Mouse (Mus musculus) embryonic facial prominence, embryonic 14.5 days (tissue): ENCODE measurements around the gene Mtnr1a. TPM values are rescaled to one million over a fixed set of nuclear protein-coding genes. Genes with fewer than 3 reads are reported as not detected.

ENCODE experiments used
- ATAC-seq: fragments of 200-750 bp; cut with Nextera tagmentation; 2 replicates; pipeline ENCODE4 v1.8.0; 2017; ENCODE audit warnings: low read depth, moderate number of reproducible peaks, moderate TSS enrichment
- DNase-seq: peaks from one replicate; pipeline ENCODE4 v3.0.0-alpha.2; 2015; ENCODE audit warnings: low spot score
- H3K27ac ChIP-seq: fragments of 300-500 bp; sonication (generic); replicated peaks from 2 replicates; pipeline ENCODE4 v1.5.1; 2014; ENCODE audit warnings: low read depth, mild to moderate bottlenecking, low read length, moderate library complexity
- H3K27me3 ChIP-seq: fragments of 300-500 bp; sonication (generic); replicated peaks from 2 replicates; pipeline ENCODE4 v1.6.1; 2014; ENCODE audit warnings: low read length; ENCODE audit not compliant: control insufficient read depth, insufficient read depth
- H3K36me3 ChIP-seq: fragments of 300-500 bp; sonication (generic); 2 replicates; pipeline ENCODE4 v1.6.1; 2014; ENCODE audit warnings: low read length, mixed read lengths; ENCODE audit not compliant: control insufficient read depth, insufficient read depth
- H3K4me1 ChIP-seq: fragments of 300-500 bp; sonication (generic); 2 replicates; pipeline ENCODE4 v1.6.1; 2014; ENCODE audit warnings: antibody characterized with exemption, low read length; ENCODE audit not compliant: control insufficient read depth, insufficient read depth
- H3K4me2 ChIP-seq: fragments of 300-500 bp; sonication (generic); 2 replicates; pipeline ENCODE4 v1.6.1; 2014; ENCODE audit warnings: low read depth, mild to moderate bottlenecking, low read length, moderate library complexity, mixed read lengths
- H3K4me3 ChIP-seq: fragments of 300-500 bp; sonication (generic); 2 replicates; pipeline ENCODE4 v1.5.1; 2014; ENCODE audit warnings: low read depth, mild to moderate bottlenecking, low read length
- H3K9ac ChIP-seq: fragments of 300-500 bp; sonication (generic); 2 replicates; pipeline ENCODE4 v1.6.1; 2014; ENCODE audit warnings: low read depth, mild to moderate bottlenecking, low read length, moderate library complexity, mixed read lengths
- H3K9me3 ChIP-seq: fragments of 300-500 bp; sonication (generic); 2 replicates; pipeline ENCODE4 v1.6.1; 2016; ENCODE audit warnings: low read length; ENCODE audit not compliant: control insufficient read depth
- WGBS: fragments of 180-500 bp; shearing (Covaris S2); extraction: QIAGEN DNeasy Blood & Tissue Kit; methylation state at CpG from one replicate; pipeline ENCODE4 v1.1.7; 2014; 5-methylcytosine and 5-hydroxymethylcytosine counted together
- polyA plus RNA-seq: library from polyadenylated mRNA; unstranded; fragments of >200 nt; fragmentation: Nextera tagmentation; extraction: Ambion mirVana; gene quantifications from 2 replicates; pipeline ENCODE4 v1.2.1, GENCODE M21; 2014

The Mtnr1a gene
- polyA plus RNA-seq, 1 experiment from 2014 or later: not detected

DNA sequence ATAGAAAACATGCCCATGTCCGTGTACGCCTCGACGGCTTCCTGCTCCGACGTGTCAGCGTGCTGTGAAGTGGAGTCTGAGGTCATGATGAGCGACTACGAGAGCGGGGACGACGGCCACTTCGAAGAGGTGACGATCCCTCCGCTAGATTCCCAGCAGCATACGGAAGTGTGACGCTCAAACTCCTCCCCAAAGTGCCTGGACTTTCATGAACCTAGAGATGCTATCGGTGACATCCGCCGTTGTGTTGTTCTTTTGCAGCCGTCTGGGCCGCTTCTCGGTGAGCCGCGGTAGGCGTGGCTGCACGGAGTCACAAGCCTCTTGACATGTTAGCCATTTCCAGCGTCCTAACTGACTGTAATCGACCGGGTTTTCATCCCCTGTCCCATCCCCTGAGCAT lies 17.7 kb upstream of the Mtnr1a start:
- Histone ChIP-seq H3K36me3 (peaks cover 81% of the 10 kb centered on the region), H3K9me3 (no peaks in the 10 kb centered on the region), H3K4me1 (no peaks in the 10 kb centered on the region), H3K4me2 (no peak overlapping the region), H3K4me3 (no peak overlapping the region), H3K9ac (no peak overlapping the region), H3K27ac (no peak overlapping the region), H3K27me3 (no peaks in the 10 kb centered on the region)
- 93% methylated on average over 30 of the region's 30 CpGs for WGBS
- ATAC-seq (no peak), DNase-seq (no peak)

GRCm38 (mm10) chr8:45052205-45052604 lies 16.7 kb upstream of the Mtnr1a start:
- Histone ChIP-seq H3K9ac (no peak overlapping the region), H3K27me3 (no peaks in the 10 kb centered on the region), H3K9me3 (no peaks in the 10 kb centered on the region), H3K4me1 (no peaks in the 10 kb centered on the region), H3K4me2 (no peak overlapping the region), H3K4me3 (no peak overlapping the region), H3K27ac (no peak overlapping the region), H3K36me3 (peaks cover 74% of the 10 kb centered on the region)
- ATAC-seq (0 out of 2 replicates have a peak, but pooled peaks have one; percentile 53), DNase-seq (no peak)
- 76% methylated on average over 1 of the region's 1 CpGs for WGBS

DNA sequence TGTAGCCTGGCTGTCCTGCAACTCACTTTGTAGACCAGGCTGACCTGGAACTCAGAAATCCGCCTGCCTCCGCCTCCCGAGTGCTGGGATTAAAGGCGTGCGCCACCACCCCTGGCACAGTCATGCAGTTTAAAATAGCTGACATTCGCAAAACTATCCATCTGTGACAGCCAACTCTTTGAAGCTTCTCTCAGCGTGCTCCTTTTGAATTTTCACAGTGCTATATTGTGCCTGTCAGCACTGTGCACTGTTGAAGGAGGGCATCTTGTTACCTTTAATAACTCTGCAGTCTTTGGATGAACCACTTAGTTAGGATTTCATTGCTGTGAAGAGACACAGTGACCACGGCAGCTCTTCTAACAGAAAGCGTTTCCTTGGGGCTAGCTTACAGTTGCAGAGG lies 16.3 kb upstream of the Mtnr1a start:
- no peaks in the 10 kb centered on the region for H3K4me1 ChIP-seq
- no peak overlapping the region for H3K4me3 ChIP-seq
- H3K9me3 ChIP-seq: no peaks in the 10 kb centered on the region
- no peak overlapping the region for H3K27ac ChIP-seq
- no peak overlapping the region for H3K9ac ChIP-seq
- peaks cover 73% of the 10 kb centered on the region for H3K36me3 ChIP-seq
- DNase-seq (no peak), ATAC-seq (no peak)
- H3K4me2 ChIP-seq: no peak overlapping the region
- WGBS: 92% methylated on average over 9 of the region's 9 CpGs
- H3K27me3 ChIP-seq: no peaks in the 10 kb centered on the region

DNA sequence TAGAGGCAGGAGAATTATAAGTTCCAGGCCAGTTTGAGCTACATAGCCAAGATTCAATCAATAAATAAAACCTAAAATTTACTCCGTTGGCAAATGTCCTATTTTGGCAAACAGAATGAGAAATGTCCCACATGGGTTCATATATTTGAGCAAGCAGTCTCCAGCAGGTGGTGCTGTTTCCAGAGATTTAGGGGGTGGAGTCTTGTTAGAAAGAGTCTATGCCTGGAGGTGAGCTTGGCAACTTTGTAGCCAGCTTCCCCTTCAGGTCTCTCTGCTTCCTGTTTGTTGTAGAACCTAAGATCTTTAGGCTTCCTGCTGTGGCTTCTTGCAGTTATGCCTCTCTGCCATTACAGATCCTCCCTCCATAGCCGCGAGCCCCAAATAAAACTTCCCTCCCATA lies 13.4 kb upstream of the Mtnr1a start:
- H3K36me3 ChIP-seq: peaks cover 58% of the 10 kb centered on the region
- 97% methylated on average over 3 of the region's 3 CpGs for WGBS
- H3K4me3 ChIP-seq: no peak overlapping the region
- H3K9me3 ChIP-seq: no peaks in the 10 kb centered on the region
- ATAC-seq (no peak), DNase-seq (no peak)
- no peak overlapping the region for H3K27ac ChIP-seq
- no peak overlapping the region for H3K9ac ChIP-seq
- H3K27me3 ChIP-seq: no peaks in the 10 kb centered on the region
- H3K4me1 ChIP-seq: no peaks in the 10 kb centered on the region
- H3K4me2 ChIP-seq: no peak overlapping the region

- Histone ChIP-seq H3K27ac (no peak overlapping the region), H3K9ac (no peak overlapping the region), H3K9me3 (no peaks in the 10 kb centered on the region), H3K36me3 (peaks cover 45% of the 10 kb centered on the region), H3K4me1 (no peaks in the 10 kb centered on the region), H3K27me3 (no peaks in the 10 kb centered on the region), H3K4me3 (no peak overlapping the region), H3K4me2 (no peak overlapping the region)
- no peak for DNase-seq
- WGBS: 26% methylated on average over 2 of the region's 3 CpGs
- ATAC-seq: no peak
Measured at GRCm38 (mm10) chr8:45056810-45057209, 12.1 kb upstream of the Mtnr1a start.

DNA sequence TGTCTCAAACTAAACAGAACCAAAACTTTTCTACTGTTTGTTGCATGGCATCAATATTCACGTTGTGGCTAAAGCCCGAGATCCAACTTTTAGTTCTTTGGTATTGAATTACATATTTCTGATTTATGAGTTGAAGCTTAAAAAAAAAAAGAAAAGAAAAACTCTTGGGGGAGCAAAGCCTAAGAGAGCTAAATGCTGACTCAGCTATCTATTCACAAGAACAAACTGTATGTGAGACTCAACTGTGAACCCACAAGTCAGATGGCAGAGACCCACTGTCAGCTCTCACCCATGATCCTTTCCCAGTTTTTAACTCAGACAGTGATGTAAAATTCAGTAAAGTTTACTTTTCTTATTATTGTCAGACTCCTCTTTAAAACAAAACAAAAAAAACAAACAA lies 8.9 kb upstream of the Mtnr1a start:
- 65% methylated on average over 2 of the region's 2 CpGs for WGBS
- no peak overlapping the region for H3K4me2 ChIP-seq
- DNase-seq: no peak

GRCm38 (mm10) chr8:45062311-45062710 lies 6.6 kb upstream of the Mtnr1a start:
- no peak for DNase-seq
- Histone ChIP-seq H3K4me2 (no peak overlapping the region), H3K27me3 (no peaks in the 10 kb centered on the region), H3K27ac (no peak overlapping the region), H3K9ac (no peak overlapping the region), H3K4me3 (no peak overlapping the region), H3K4me1 (no peaks in the 10 kb centered on the region), H3K9me3 (no peaks in the 10 kb centered on the region), H3K36me3 (peaks cover 7% of the 10 kb centered on the region; the same call in 1 of the 2 replicates)
- 88% methylated on average over 11 of the region's 11 CpGs for WGBS
- no peak for ATAC-seq

More for the DNA sequence above, 8.9 kb upstream of the Mtnr1a start:
- H3K27ac ChIP-seq: no peak overlapping the region
- peaks cover 14% of the 10 kb centered on the region; the same call in 1 of the 2 replicates for H3K36me3 ChIP-seq
- no peaks in the 10 kb centered on the region for H3K9me3 ChIP-seq
- no peak for ATAC-seq
- H3K4me3 ChIP-seq: no peak overlapping the region
- no peaks in the 10 kb centered on the region for H3K27me3 ChIP-seq
- no peak overlapping the region for H3K9ac ChIP-seq
- no peaks in the 10 kb centered on the region for H3K4me1 ChIP-seq

DNA sequence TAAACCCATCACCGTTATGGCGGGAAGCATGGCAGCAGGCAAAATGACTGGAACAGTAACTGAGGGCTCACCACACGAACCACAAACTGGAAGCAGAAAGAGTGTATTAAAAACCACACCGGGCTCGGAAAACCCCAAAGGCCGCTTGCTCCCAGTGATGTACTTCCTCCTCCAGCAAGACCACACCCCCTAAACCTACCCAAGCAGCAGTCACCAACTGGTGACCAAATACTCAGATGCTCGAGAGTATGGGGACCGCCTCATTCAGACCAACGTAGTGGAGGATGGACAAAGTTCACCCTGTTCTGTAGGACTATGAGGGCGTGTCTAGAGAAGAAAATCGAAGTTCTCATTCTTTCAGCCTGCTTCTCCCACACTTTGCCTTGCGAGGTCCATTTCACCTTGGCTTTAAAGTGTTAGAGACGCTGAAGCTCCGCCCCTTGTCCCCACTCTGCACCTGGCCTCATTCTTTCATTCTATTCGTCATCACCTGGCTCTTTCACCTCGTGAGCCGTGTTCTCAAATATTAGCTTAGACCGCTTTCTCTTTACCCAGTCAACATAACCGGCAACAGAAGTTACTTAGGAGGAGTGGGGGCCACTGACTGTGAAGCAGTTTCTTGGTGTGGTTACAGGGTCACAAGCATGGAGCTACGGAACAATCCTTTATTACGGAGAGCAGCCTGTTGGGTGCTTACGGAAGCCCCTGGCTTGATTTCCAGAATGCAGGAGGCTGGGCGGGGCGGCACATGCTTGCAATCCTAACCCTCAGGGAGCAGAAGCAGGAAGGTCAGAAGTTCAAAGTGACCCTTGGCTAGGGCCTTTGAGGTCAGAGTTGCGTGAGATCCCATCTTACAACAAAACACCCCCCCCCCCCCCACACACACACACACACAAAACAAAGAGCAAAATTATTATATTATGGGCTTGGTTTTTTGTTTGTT lies 5.7 kb upstream of the Mtnr1a start:
- Histone ChIP-seq H3K4me1 (no peaks in the 10 kb centered on the region), H3K4me3 (no peak overlapping the region), H3K36me3 (peaks cover 6% of the 10 kb centered on the region; the same call in 1 of the 2 replicates), H3K9me3 (no peaks in the 10 kb centered on the region), H3K27me3 (no peaks in the 10 kb centered on the region), H3K9ac (no peak overlapping the region), H3K4me2 (no peak overlapping the region), H3K27ac (no peak overlapping the region)
- ATAC-seq (0 out of 2 replicates have a peak, but pooled peaks have one; percentile 5), DNase-seq (no peak)
- whole genome bisulfite sequencing: 78% methylated on average over 25 of the region's 25 CpGs
